Mouse (Mus musculus) intestine, postnatal 0 days (tissue): Measurements from ENCODE around the gene Cd8b1. TPM values are rescaled to one million over a fixed set of nuclear protein-coding genes. Genes with fewer than 3 reads are reported as not detected.

Source experiments
- ATAC-seq: fragments of 200-750 bp; cut with Nextera tagmentation; 2 replicates; pipeline ENCODE4 v1.8.0; 2017; ENCODE audit warnings: mild to moderate bottlenecking, moderate TSS enrichment, moderate library complexity
- H3K27ac ChIP-seq: fragments of 300-500 bp; sonication (generic); 2 replicates; pipeline ENCODE4 v1.5.1; 2014; ENCODE audit warnings: mild to moderate bottlenecking, low read depth, low read length, moderate library complexity
- H3K27me3 ChIP-seq: fragments of 300-500 bp; sonication (generic); replicated peaks from 2 replicates; pipeline ENCODE4 v1.6.1; 2014; ENCODE audit warnings: low read length, mixed read lengths; ENCODE audit not compliant: control insufficient read depth, insufficient read depth
- H3K36me3 ChIP-seq: fragments of 300-500 bp; sonication (generic); 2 replicates; pipeline ENCODE4 v1.6.1; 2014; ENCODE audit warnings: mild to moderate bottlenecking, moderate library complexity; ENCODE audit not compliant: control insufficient read depth, insufficient read depth
- H3K4me1 ChIP-seq: fragments of 300-500 bp; sonication (generic); replicated peaks from 2 replicates; pipeline ENCODE4 v1.6.1; 2014; ENCODE audit warnings: antibody characterized with exemption, low read length, mixed read lengths; ENCODE audit not compliant: control insufficient read depth, insufficient read depth
- H3K4me2 ChIP-seq: fragments of 300-500 bp; sonication (generic); replicated peaks from 2 replicates; pipeline ENCODE4 v1.6.1; 2014; ENCODE audit warnings: low read depth, mild to moderate bottlenecking, moderate library complexity
- H3K4me3 ChIP-seq: fragments of 300-500 bp; sonication (generic); 2 replicates; pipeline ENCODE4 v1.5.1; 2014; ENCODE audit warnings: low read depth, low read length
- H3K9ac ChIP-seq: fragments of 300-500 bp; sonication (generic); 2 replicates; pipeline ENCODE4 v1.6.1; 2014; ENCODE audit warnings: mild to moderate bottlenecking, low read depth, low read length
- H3K9me3 ChIP-seq: fragments of 300-500 bp; sonication (generic); 2 replicates; pipeline ENCODE4 v1.6.1; 2016; ENCODE audit warnings: mixed run types; ENCODE audit not compliant: control insufficient read depth
- CTCF ChIP-seq: sonication (generic); IDR thresholded peaks from 2 replicates; pipeline ENCODE4 v1.5.1; 2016; ENCODE audit warnings: low read depth, mild to moderate bottlenecking, control low read depth, antibody characterized with exemption, moderate library complexity
- WGBS: fragments of 180-500 bp; shearing (Covaris S2); extraction: QIAGEN DNeasy Blood & Tissue Kit; methylation state at CpG from one replicate; pipeline ENCODE4 v1.1.7; 2014; 5-methylcytosine and 5-hydroxymethylcytosine counted together
- polyA plus RNA-seq: library from polyadenylated mRNA; unstranded; fragments of >200 nt; fragmentation: Nextera tagmentation; extraction: Ambion mirVana; gene quantifications from 2 replicates; pipeline ENCODE4 v1.2.1, GENCODE M21; 2015

The Cd8b1 gene
- polyA plus RNA-seq, 1 experiment from 2014 or later = 0.08 TPM

DNA sequence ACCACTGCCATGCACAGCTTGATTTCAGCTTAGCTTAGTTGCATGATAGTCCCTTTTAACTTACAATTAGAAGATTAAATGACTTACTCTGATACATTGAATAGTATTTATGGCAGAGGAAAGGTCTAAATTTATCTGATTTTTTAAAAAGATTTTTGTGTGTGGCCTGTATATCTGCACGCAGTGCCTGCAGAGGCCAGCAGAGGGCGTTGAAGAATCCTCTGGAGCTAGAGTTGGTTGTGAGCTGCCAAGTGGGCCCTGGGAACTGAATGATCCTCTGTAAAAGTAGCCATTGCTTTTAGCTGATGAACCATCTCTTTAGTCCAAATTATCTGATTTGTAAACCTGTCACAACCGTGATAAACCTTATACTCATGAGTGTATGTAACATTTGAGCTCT, 23.8 kb upstream of the Cd8b1 start:
- no peaks in the 10 kb centered on the region for H3K27me3 ChIP-seq
- H3K4me1 ChIP-seq = no peaks in the 10 kb centered on the region
- no peak for ATAC-seq
- H3K9ac ChIP-seq = no peak overlapping the region
- TF ChIP-seq CTCF = peak; percentile 66
- 53% methylated on average over 3 of the region's 3 CpGs for WGBS
- no peak overlapping the region for H3K27ac ChIP-seq
- H3K4me3 ChIP-seq = no peak overlapping the region
- H3K36me3 ChIP-seq = no peaks in the 10 kb centered on the region
- no peak overlapping the region for H3K4me2 ChIP-seq
- H3K9me3 ChIP-seq = no peaks in the 10 kb centered on the region

DNA sequence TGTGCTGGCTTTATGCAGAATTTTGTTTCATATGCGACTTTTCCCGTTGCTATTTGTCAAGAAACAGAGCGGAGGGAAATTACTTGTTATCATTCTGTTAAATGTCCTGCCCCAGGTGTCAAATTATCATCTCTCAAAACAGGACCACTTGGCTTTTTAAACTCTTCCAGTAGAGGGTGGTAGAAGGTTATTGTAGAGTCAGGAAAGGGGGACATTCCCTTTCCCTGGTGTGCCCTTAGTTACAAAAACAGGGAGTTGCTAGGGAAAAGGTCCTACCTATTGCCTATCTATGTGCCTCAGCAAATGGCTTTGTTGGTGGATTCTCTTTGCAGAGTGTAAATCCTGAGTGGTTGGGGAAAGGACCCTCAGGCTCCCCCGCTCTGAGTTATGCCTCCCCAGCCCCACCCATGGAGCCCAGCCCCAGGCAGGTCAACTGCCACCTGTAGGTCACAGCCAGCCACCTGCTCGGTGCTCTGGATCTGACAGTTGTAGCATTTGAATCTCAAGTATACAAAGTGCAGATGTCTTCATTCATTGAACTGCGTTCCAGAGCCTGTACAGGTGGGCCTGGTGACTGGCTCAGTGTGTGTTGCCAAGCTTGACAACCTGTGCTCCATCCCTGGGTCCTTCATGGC, 20.4 kb upstream of the Cd8b1 start:
- Histone ChIP-seq H3K9ac (no peak overlapping the region), H3K36me3 (no peaks in the 10 kb centered on the region), H3K4me1 (no peaks in the 10 kb centered on the region), H3K9me3 (no peaks in the 10 kb centered on the region), H3K27ac (no peak overlapping the region), H3K4me3 (no peak overlapping the region), H3K27me3 (no peaks in the 10 kb centered on the region), H3K4me2 (no peak overlapping the region)
- TF ChIP-seq CTCF = peak; percentile 58
- 56% methylated on average over 6 of the region's 6 CpGs for WGBS
- no peak for ATAC-seq

DNA sequence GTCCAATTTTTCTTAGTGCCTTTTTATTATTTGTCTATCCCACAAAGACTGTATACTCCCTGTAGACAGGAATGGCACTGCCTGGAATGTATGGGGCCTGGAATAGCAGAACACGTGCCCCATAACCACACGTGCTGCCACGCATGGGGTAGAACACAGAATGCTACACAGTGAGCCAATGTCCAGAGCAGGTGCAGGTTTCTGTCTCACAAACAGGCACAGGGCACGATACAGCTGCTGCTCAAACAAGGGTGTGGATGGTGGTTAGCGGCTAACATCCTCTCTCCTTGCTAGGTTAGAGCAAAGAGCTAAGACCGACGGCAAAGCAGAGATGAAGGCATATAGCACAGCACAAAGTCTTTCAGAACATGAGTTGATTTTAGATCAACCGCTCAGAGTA, 15.1 kb upstream of the Cd8b1 start:
- no peak for TF ChIP-seq CTCF

DNA sequence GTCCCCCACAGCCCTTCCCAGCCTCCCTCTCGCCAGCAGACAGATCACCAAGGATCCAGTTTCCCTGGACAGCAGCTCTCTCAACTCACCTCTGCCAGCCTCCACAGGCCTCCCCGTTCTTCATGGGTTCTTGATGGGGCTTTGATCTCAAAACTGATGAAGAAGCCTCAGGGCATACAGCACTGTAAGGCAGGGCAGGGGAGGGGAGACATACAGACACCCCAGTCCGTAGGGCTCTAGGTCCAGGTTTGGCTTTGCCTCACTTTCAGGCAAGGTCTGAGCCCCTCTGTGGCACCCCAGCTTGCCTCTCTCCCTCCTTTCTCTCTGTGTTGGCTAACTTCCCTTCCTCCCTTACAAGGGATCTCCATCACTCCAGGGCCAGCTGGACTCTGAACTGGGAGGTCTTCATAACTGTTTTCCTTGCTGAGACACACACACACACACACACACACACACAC, 733 bp upstream of the Cd8b1 start, which contains the start of gene Smyd1:
Gene Smyd1 (minus strand): TSS at position 408 of the 458 bp plus-strand sequence.
- 80% methylated on average over 3 of the region's 3 CpGs for WGBS
- no peaks in the 10 kb centered on the region for H3K27me3 ChIP-seq
- no peak within 1 kb of the TSS for H3K27ac ChIP-seq
- H3K9me3 ChIP-seq = no peaks in the 10 kb centered on the region
- H3K9ac ChIP-seq = no peak within 1 kb of the TSS
- no peak for TF ChIP-seq CTCF
- no peak within 1 kb of the TSS for H3K4me2 ChIP-seq
- no peaks in the 10 kb centered on the region for H3K4me1 ChIP-seq
- no peaks in the 10 kb centered on the region for H3K36me3 ChIP-seq
- no peak for ATAC-seq
- H3K4me3 ChIP-seq = no peak within 1 kb of the TSS

More for the DNA sequence above, 15.1 kb upstream of the Cd8b1 start:
- no peak overlapping the region for H3K9ac ChIP-seq
- H3K36me3 ChIP-seq = no peaks in the 10 kb centered on the region
- WGBS = 83% methylated on average over 8 of the region's 8 CpGs
- no peaks in the 10 kb centered on the region for H3K27me3 ChIP-seq
- no peak overlapping the region for H3K27ac ChIP-seq
- no peak overlapping the region for H3K4me2 ChIP-seq
- no peak for ATAC-seq
- no peaks in the 10 kb centered on the region for H3K4me1 ChIP-seq
- H3K4me3 ChIP-seq = no peak overlapping the region
- H3K9me3 ChIP-seq = no peaks in the 10 kb centered on the region

DNA sequence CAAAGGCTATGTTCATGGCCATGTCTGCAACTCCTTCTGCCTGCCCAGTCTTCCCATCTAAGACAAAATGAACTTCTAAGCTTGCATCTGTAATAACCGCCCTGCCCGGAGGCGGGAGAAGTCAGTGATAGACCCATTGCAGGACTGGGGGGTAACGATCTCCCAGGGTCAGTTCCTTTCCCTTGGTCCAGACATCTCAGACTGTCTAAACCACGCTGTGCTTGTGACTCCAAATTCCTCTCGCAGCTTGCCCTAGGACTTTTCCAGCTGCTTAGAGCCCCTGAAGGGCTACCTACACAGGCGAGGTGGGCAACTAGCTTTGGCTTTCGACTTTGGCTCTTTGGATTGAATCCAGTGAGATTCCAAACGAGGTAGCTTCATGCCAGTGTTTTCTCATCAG, 2.2 kb downstream of the Cd8b1 start:
- Histone ChIP-seq H3K27me3 (no peaks in the 10 kb centered on the region), H3K27ac (no peak overlapping the region), H3K9me3 (no peaks in the 10 kb centered on the region), H3K4me2 (no peak overlapping the region), H3K4me1 (no peaks in the 10 kb centered on the region), H3K4me3 (no peak overlapping the region), H3K9ac (no peak overlapping the region), H3K36me3 (no peaks in the 10 kb centered on the region)
- WGBS = 89% methylated on average over 9 of the region's 9 CpGs
- no peak for TF ChIP-seq CTCF
- no peak for ATAC-seq

DNA sequence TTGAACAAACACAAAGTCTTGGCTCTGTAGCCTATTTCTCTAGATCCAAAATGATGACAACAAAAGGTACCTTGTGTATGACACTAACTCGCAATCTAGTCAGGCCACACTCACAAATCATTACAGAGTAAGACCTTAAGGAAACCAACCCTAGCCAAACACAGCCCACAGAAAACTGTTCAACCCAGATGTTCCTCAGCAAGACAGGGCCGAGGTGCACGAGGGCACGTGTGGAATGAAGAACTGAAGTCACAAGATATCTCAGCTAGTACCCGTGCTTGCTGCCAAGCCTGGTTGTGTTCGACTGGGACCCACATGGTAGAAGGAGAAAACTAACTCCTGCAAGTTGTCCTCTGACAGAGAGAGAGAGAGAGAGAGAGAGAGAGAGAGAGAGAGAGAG, 7.3 kb downstream of the Cd8b1 start:
- Histone ChIP-seq H3K27me3 (no peaks in the 10 kb centered on the region), H3K36me3 (no peaks in the 10 kb centered on the region), H3K9ac (no peak overlapping the region), H3K4me1 (no peaks in the 10 kb centered on the region), H3K4me2 (no peak overlapping the region), H3K27ac (no peak overlapping the region), H3K9me3 (no peaks in the 10 kb centered on the region), H3K4me3 (no peak overlapping the region)
- WGBS = 86% methylated on average over 6 of the region's 6 CpGs
- TF ChIP-seq CTCF = no peak
- no peak for ATAC-seq
